Mouse (Mus musculus) E14TG2a.4 (cell line): Measurements from ENCODE around the gene Cd300lb.

ENCODE experiments used
- CTCF ChIP-seq: conservative IDR thresholded peaks from 2 replicates; pipeline ENCODE4 v1.5.1; 2014; ENCODE audit warnings: low read length
- NANOG ChIP-seq: IDR thresholded peaks from 2 replicates; pipeline ENCODE4 v1.6.1; 2014; ENCODE audit warnings: borderline replicate concordance, low read length, mixed read lengths
- POU5F1 ChIP-seq: IDR thresholded peaks from 2 replicates; pipeline ENCODE4 v1.6.1; 2014; ENCODE audit warnings: low read length, borderline replicate concordance

GRCm38 (mm10) chr11:114880185-114880584, 54.0 kb downstream of the Cd300lb start:
- TF ChIP-seq CTCF (no peak), NANOG (no peak), POU5F1 (no peak)
